Mouse (Mus musculus) heart, postnatal 0 days (tissue): Measurements from ENCODE around the gene Rnf150. TPM values are rescaled to one million over a fixed set of nuclear protein-coding genes. Genes with fewer than 3 reads are reported as not detected.

Experiments used
- ATAC-seq: fragments of 200-750 bp; cut with Nextera tagmentation; 2 replicates; pipeline ENCODE4 v1.8.0; 2017; ENCODE audit warnings: low read depth, moderate number of reproducible peaks, moderate library complexity; ENCODE audit not compliant: insufficient read depth
- DNase-seq: peaks from one replicate; pipeline ENCODE4 v3.0.0-alpha.2; 2016; ENCODE audit warnings: low spot score
- H3K27ac ChIP-seq: fragments of 300-500 bp; sonication (generic); 2 replicates; pipeline ENCODE4 v1.5.1; 2014; ENCODE audit warnings: low read depth, mild to moderate bottlenecking
- H3K27me3 ChIP-seq: fragments of 300-500 bp; sonication (generic); 2 replicates; pipeline ENCODE4 v1.6.1; 2014; ENCODE audit warnings: low read length, mixed read lengths; ENCODE audit not compliant: control insufficient read depth, insufficient read depth
- H3K36me3 ChIP-seq: fragments of 300-500 bp; sonication (generic); replicated peaks from 2 replicates; pipeline ENCODE4 v1.6.1; 2014; ENCODE audit warnings: low read length, mixed read lengths; ENCODE audit not compliant: control insufficient read depth, insufficient read depth
- H3K4me1 ChIP-seq: fragments of 300-500 bp; sonication (generic); 2 replicates; pipeline ENCODE4 v1.6.1; 2014; ENCODE audit warnings: antibody characterized with exemption; ENCODE audit not compliant: control insufficient read depth, insufficient read depth
- H3K4me2 ChIP-seq: fragments of 300-500 bp; sonication (generic); 2 replicates; pipeline ENCODE4 v1.6.1; 2014; ENCODE audit warnings: low read depth, mild to moderate bottlenecking, low read length, moderate library complexity
- H3K4me3 ChIP-seq: fragments of 300-500 bp; sonication (generic); 2 replicates; pipeline ENCODE4 v1.5.1; 2014; ENCODE audit warnings: low read depth, low read length
- H3K9ac ChIP-seq: fragments of 300-500 bp; sonication (generic); replicated peaks from 2 replicates; pipeline ENCODE4 v1.6.1; 2014; ENCODE audit warnings: low read depth, low read length, mixed read lengths
- H3K9me3 ChIP-seq: fragments of 300-500 bp; sonication (generic); replicated peaks from 2 replicates; pipeline ENCODE4 v1.6.1; 2016; ENCODE audit warnings: low read length; ENCODE audit not compliant: control insufficient read depth
- CTCF ChIP-seq: IDR thresholded peaks from 2 replicates; pipeline ENCODE4 v1.5.1; 2016; ENCODE audit warnings: antibody characterized with exemption, control low read depth, low read depth
- EP300 ChIP-seq: IDR thresholded peaks from 2 replicates; pipeline ENCODE4 v1.6.1; 2016; ENCODE audit warnings: antibody characterized with exemption, low read depth
- WGBS: fragments of 180-500 bp; shearing (Covaris S2); extraction: QIAGEN DNeasy Blood & Tissue Kit; methylation state at CpG from one replicate; pipeline ENCODE4 v1.1.7; 2014; 5-methylcytosine and 5-hydroxymethylcytosine counted together
- polyA plus RNA-seq: library from polyadenylated mRNA; unstranded; fragments of >200 nt; fragmentation: Nextera tagmentation; extraction: Ambion mirVana; gene quantifications from 2 replicates; pipeline ENCODE4 v1.2.1, GENCODE M21; 2015
- total RNA-seq: library from RNA; depleted of rRNA; stranded (reverse); fragments of >200 nt; gene quantifications from 2 replicates; pipeline ENCODE4 v1.2.3, GENCODE M21; 2014; ENCODE audit warnings: low replicate concordance

Rnf150 gene
- total and polyA plus RNA-seq, 2 experiments from 2014 or later, result 0.75 to 3.5 TPM

- no peak overlapping the region for H3K9ac ChIP-seq
- H3K27ac ChIP-seq, result no peak overlapping the region
- H3K4me3 ChIP-seq, result no peak overlapping the region
- H3K36me3 ChIP-seq, result no peaks in the 10 kb centered on the region
- no peaks in the 10 kb centered on the region for H3K9me3 ChIP-seq
- WGBS, result 23% methylated on average over 10 of the region's 10 CpGs
- TF ChIP-seq EP300 (no peak), CTCF (peak; percentile 83)
- no peaks in the 10 kb centered on the region for H3K27me3 ChIP-seq
- peak; percentile 83 for DNase-seq
- H3K4me1 ChIP-seq, result no peaks in the 10 kb centered on the region
- no peak for ATAC-seq
- no peak overlapping the region for H3K4me2 ChIP-seq
Observed at GRCm38 (mm10) chr8:83089336-83089986, 226.3 kb downstream of the Rnf150 start.

DNA sequence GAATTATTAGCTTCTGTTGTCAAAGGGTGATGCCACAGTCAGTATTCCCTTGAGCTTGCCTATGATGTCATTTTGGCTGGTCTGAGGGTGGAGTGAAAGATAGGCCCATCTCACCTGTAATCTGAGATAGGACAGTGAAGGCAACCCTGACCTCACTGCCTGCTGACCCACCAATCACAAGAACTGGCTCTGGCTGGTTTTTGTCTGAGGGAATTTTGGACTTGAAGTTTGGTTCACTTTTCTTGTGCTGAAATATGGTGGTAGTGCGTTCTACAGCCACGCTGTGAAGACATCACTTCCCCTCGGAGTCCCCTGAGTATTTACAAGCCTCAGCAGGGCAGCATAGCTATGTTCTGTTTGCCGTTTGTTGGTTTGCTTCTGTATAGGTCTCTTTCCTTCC is 227.3 kb downstream of the Rnf150 start:
- no peak overlapping the region for H3K4me2 ChIP-seq
- H3K4me3 ChIP-seq, result no peak overlapping the region
- no peak overlapping the region for H3K9ac ChIP-seq
- no peaks in the 10 kb centered on the region for H3K9me3 ChIP-seq
- H3K27me3 ChIP-seq, result no peaks in the 10 kb centered on the region
- no peaks in the 10 kb centered on the region for H3K36me3 ChIP-seq
- TF ChIP-seq CTCF (no peak), EP300 (no peak)
- 81% methylated on average over 4 of the region's 4 CpGs for WGBS
- ATAC-seq, result no peak
- no peaks in the 10 kb centered on the region for H3K4me1 ChIP-seq
- DNase-seq, result no peak
- no peak overlapping the region for H3K27ac ChIP-seq

GRCm38 (mm10) chr8:83100041-83100440 is 236.9 kb downstream of the Rnf150 start:
- Histone ChIP-seq H3K9ac (no peak overlapping the region), H3K27ac (no peak overlapping the region), H3K4me2 (no peak overlapping the region), H3K4me3 (no peak overlapping the region), H3K36me3 (no peaks in the 10 kb centered on the region), H3K27me3 (no peaks in the 10 kb centered on the region), H3K9me3 (no peaks in the 10 kb centered on the region), H3K4me1 (no peaks in the 10 kb centered on the region)
- 19% methylated on average over 1 of the region's 1 CpGs for WGBS
- ATAC-seq, result no peak
- no peak for TF ChIP-seq EP300
- TF ChIP-seq CTCF, result peak; percentile 60
- DNase-seq, result peak; percentile 15

DNA sequence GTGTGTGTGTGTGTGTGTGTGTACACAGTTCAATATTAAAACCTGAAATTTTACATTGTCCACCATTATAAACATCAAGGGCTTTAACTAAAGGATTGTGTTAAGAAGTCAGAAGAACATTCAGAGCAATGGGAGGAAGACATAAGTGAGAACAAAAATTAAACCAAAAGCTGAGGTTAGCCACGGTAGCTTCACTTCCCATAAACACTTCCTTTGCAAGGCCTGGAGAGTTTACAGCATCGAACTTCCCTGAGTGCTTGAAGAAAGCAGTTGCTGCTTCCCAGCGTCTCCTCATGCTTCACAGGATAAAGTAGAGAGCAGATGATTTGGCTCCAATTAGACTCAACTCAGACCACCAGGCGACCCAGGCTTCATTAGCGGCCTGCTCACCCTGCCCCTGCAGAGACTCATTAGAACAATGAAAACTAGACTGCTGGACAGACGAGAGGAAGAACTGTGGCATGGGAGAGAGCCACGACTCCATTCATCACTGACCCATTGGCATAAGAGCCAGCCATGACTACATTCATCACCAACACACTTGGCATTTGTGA is 239.9 kb downstream of the Rnf150 start:
- H3K9me3 ChIP-seq, result 0 out of 2 replicates have a peak, but pooled peaks cover 5% of the 10 kb centered on the region
- no peak overlapping the region for H3K4me2 ChIP-seq
- no peak overlapping the region for H3K9ac ChIP-seq
- H3K27me3 ChIP-seq, result no peaks in the 10 kb centered on the region
- H3K36me3 ChIP-seq, result no peaks in the 10 kb centered on the region
- no peaks in the 10 kb centered on the region for H3K4me1 ChIP-seq
- 65% methylated on average over 7 of the region's 7 CpGs for WGBS
- no peak overlapping the region for H3K27ac ChIP-seq
- H3K4me3 ChIP-seq, result no peak overlapping the region
- TF ChIP-seq EP300 (no peak), CTCF (no peak)
- ATAC-seq (no peak), DNase-seq (no peak)

- Histone ChIP-seq H3K4me3 (no peak overlapping the region), H3K9ac (no peak overlapping the region), H3K27me3 (no peaks in the 10 kb centered on the region), H3K27ac (no peak overlapping the region), H3K4me2 (no peak overlapping the region), H3K36me3 (no peaks in the 10 kb centered on the region), H3K4me1 (no peaks in the 10 kb centered on the region), H3K9me3 (0 out of 2 replicates have a peak, but pooled peaks cover 5% of the 10 kb centered on the region)
- 74% methylated on average over 2 of the region's 2 CpGs for WGBS
- ATAC-seq, result no peak
- TF ChIP-seq EP300, result no peak
- TF ChIP-seq CTCF, result no peak
- no peak for DNase-seq
Observed at GRCm38 (mm10) chr8:83103968-83104367, 240.8 kb downstream of the Rnf150 start.

GRCm38 (mm10) chr8:83109756-83110155 is 246.6 kb downstream of the Rnf150 start:
- 59% methylated on average over 7 of the region's 7 CpGs for WGBS
- no peaks in the 10 kb centered on the region for H3K4me1 ChIP-seq
- DNase-seq (no peak), ATAC-seq (no peak)
- H3K4me3 ChIP-seq, result no peak overlapping the region
- no peak overlapping the region for H3K27ac ChIP-seq
- H3K36me3 ChIP-seq, result no peaks in the 10 kb centered on the region
- no peak for TF ChIP-seq EP300
- no peak for TF ChIP-seq CTCF
- 0 out of 2 replicates have a peak, but pooled peaks cover 11% of the 10 kb centered on the region for H3K9me3 ChIP-seq
- no peaks in the 10 kb centered on the region for H3K27me3 ChIP-seq
- no peak overlapping the region for H3K9ac ChIP-seq
- no peak overlapping the region for H3K4me2 ChIP-seq
